Mouse (Mus musculus): Measurements from ENCODE around the gene Cbx1. TPM values are rescaled to one million over a fixed set of nuclear protein-coding genes. Genes with fewer than 3 reads are reported as not detected.
"Not testable (repeated sequence)": the region's sequence is repeated elsewhere in the genome, so short reads cannot be mapped to it uniquely, and the experiment has no call there.

Gene Cbx1
- polyA plus RNA-seq, 1 experiment from 2014 or later = 169 TPM

DNA sequence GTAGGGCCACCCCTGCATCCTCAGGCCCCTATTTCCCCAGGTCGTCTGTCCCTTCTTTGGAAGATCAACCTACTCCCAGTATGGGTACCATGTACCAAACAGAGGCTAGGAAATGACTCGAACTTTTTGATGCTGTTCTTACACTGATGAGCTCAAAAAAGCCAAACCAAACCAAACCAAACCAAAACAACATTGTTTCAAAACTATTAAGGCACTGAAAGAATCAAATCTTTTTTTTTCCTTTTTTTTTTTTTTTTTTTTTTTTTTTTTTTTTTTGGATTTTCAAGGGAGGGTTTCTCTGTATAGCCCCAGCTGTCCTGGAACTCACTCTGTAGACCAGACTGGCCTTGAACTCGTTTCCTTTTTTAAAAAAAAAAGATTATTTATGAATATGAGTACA lies 54.7 kb downstream of the Cbx1 start:
- H3K4me1 ChIP-seq = 0 out of 2 replicates have a peak, but pooled peaks cover 5% of the 10 kb centered on the region
- H3K36me3 ChIP-seq = no peaks in the 10 kb centered on the region
- no peaks in the 10 kb centered on the region for H3K27me3 ChIP-seq
- no peak overlapping the region for H3K9ac ChIP-seq
- ATAC-seq (ENCODE audit: insufficient number of reproducible peaks, insufficient read depth, low FRiP score, low TSS enrichment) = no peak
- 60% methylated on average over 3 of the region's 3 CpGs for WGBS
- H3K9me3 ChIP-seq = no peaks in the 10 kb centered on the region
- H3K4me3 ChIP-seq = no peak overlapping the region
- no peak overlapping the region for H3K27ac ChIP-seq
- no peak overlapping the region for H3K4me2 ChIP-seq (replicated peaks)

DNA sequence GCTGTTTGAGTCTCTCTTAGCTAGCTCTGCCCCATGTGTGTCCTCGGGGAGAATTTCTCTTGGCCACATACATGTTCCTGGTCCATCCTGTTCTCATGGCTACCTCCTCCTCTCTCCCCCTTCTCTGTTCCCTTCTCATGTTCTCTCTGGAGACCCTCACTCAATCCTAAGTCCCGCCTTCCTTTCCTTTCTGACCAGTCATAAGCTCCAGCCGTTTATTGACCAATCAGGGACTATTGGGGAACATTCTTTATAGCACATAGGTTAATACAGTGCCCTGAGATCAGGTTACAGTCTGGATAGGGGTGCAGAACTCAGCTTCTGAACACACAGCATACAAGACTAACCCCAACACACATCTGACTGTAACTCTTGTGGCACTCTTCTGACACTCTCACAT lies 58.3 kb downstream of the Cbx1 start:
- Histone ChIP-seq H3K4me2 (replicated peaks) (no peak overlapping the region), H3K27me3 (no peaks in the 10 kb centered on the region; the same call in 1 of the 2 replicates), H3K9ac (no peak overlapping the region), H3K9me3 (no peaks in the 10 kb centered on the region), H3K27ac (no peak overlapping the region), H3K36me3 (no peaks in the 10 kb centered on the region), H3K4me3 (no peak overlapping the region), H3K4me1 (peaks cover 13% of the 10 kb centered on the region; the same call in 1 of the 2 replicates)
- 45% methylated on average over 3 of the region's 3 CpGs for WGBS
- ATAC-seq (ENCODE audit: insufficient number of reproducible peaks, insufficient read depth, low FRiP score, low TSS enrichment) = peak; percentile 71; the same call in 1 of the 2 replicates

- H3K27ac ChIP-seq = no peak overlapping the region
Observed at GRCm38 (mm10) chr11:96848694-96849093, 59.8 kb downstream of the Cbx1 start.

GRCm38 (mm10) chr11:96849145-96849544 lies 60.2 kb downstream of the Cbx1 start:
- peaks cover 13% of the 10 kb centered on the region; the same call in 1 of the 2 replicates for H3K4me1 ChIP-seq
- ATAC-seq (ENCODE audit: insufficient number of reproducible peaks, insufficient read depth, low FRiP score, low TSS enrichment); H3K27me3 ChIP-seq; H3K9me3 ChIP-seq; H3K27ac ChIP-seq; H3K36me3 ChIP-seq: not testable (repeated sequence)
- H3K4me2 ChIP-seq (replicated peaks) = peak overlapping the region; percentile 80
- H3K9ac ChIP-seq = peak overlapping the region; percentile 86
- WGBS = 74% methylated on average over 5 of the region's 5 CpGs
- peak overlapping the region; percentile 70 for H3K4me3 ChIP-seq

More at GRCm38 (mm10) chr11:96848694-96849093, 59.8 kb downstream of the Cbx1 start:
- Histone ChIP-seq H3K9me3 (no peaks in the 10 kb centered on the region), H3K27me3 (no peaks in the 10 kb centered on the region; the same call in 1 of the 2 replicates), H3K9ac (no peak overlapping the region), H3K4me1 (peaks cover 13% of the 10 kb centered on the region; the same call in 1 of the 2 replicates), H3K4me2 (replicated peaks) (no peak overlapping the region), H3K4me3 (no peak overlapping the region), H3K36me3 (no peaks in the 10 kb centered on the region)
- ATAC-seq (ENCODE audit: insufficient number of reproducible peaks, insufficient read depth, low FRiP score, low TSS enrichment) = no peak
- 70% methylated on average over 9 of the region's 9 CpGs for WGBS

DNA sequence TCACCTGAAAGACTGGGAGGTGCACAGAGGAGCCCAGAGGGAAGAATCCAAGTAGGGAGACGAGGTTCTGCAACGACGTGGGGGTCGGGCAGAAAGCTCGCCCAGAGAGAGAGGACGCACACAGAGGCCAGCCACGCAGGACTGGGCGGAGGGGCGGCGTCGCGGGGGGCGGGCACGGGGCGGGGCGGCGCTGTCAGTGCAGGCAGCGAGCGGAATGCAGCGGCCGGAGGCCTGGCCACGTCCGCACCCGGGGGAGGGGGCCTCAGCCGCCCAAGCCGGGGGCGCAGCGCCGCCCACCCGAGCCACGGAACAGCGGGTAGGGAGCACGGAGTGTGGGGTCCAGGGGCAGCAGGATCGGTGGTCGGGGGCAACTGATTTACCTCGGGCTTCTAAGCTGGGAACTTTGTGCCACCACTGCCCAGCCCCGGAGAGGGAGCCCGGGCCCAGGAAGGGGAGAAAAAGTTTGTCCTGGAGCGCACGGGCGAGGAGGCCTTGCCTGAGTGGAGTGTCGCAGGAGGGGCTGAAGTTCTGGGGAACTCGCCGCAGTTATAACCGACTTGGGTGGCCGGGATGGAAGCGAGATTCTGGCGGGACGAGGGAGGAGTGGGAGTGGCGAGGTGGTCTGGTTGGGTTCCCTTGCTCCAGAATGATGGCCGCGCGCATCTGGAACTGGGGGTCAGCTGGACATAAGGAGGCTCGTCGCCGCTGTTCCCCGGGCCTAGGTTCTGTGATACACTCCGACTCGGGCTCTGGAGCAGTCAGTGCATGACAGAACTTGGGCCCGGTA lies 60.9 kb downstream of the Cbx1 start, which contains the start of gene Copz2:
Gene Copz2, plus strand, starts transcription at position 190 of the 787 bp plus-strand sequence.
- 2% methylated on average over 59 of the region's 60 CpGs for WGBS
- Histone ChIP-seq H3K4me3 (peak within 1 kb of the TSS; percentile 70), H3K4me1 (peaks cover 13% of the 10 kb centered on the region; the same call in 1 of the 2 replicates), H3K27ac (0 out of 2 replicates have a peak within 1 kb of the TSS, but pooled peaks have one; percentile 2), H3K9ac (peak within 1 kb of the TSS; percentile 86), H3K36me3 (no peaks in the 10 kb centered on the region), H3K27me3 (no peaks in the 10 kb centered on the region; the same call in 1 of the 2 replicates), H3K9me3 (no peaks in the 10 kb centered on the region), H3K4me2 (replicated peaks) (peak within 1 kb of the TSS; percentile 80)
- ATAC-seq (ENCODE audit: insufficient number of reproducible peaks, insufficient read depth, low FRiP score, low TSS enrichment) = peak; percentile 45

- no peak overlapping the region for H3K4me2 ChIP-seq (replicated peaks)
- H3K9me3 ChIP-seq = no peaks in the 10 kb centered on the region
- H3K27ac ChIP-seq = no peak overlapping the region
- H3K4me1 ChIP-seq = peaks cover 12% of the 10 kb centered on the region
- no peaks in the 10 kb centered on the region for H3K36me3 ChIP-seq
- no peak overlapping the region for H3K9ac ChIP-seq
- no peak for ATAC-seq (ENCODE audit: insufficient number of reproducible peaks, insufficient read depth, low FRiP score, low TSS enrichment)
- no peak overlapping the region for H3K4me3 ChIP-seq
- 80% methylated on average over 5 of the region's 5 CpGs for WGBS
- no peaks in the 10 kb centered on the region for H3K27me3 ChIP-seq
Observed at GRCm38 (mm10) chr11:96857446-96857845, 68.5 kb downstream of the Cbx1 start.

MicroRNAs within 50 kb of the gene (microRNA counts, 519-probe panel; counts per million panel counts)
- microRNA mmu-miR-152 = 5,688 counts per million, percentile 92 among the panel's probes with 10 or more counts

Small RNA genes within 50 kb of the gene (microRNA-seq; reads per million reads assigned to microRNA genes)
- 133 reads per million, percentile 55 among the genes with 10 or more reads in this experiment for gene Mir152

Other genes with a start within 250 kb of the Cbx1 start
- gene Snx11, start 11.6 kb upstream of the Cbx1 start, polyA plus RNA-seq (2016; fragmentation: Nextera tagmentation; extraction: Ambion mirVana) = 27.6 and 28.5 TPM in 2 replicates
- gene Nfe2l1, start 40.8 kb downstream of the Cbx1 start, polyA plus RNA-seq (2016; fragmentation: Nextera tagmentation; extraction: Ambion mirVana) = 72.6 and 75.8 TPM in 2 replicates
- 88.9 and 94.3 TPM in 2 replicates for gene Copz2, start 60.7 kb downstream of the Cbx1 start, polyA plus RNA-seq (2016; fragmentation: Nextera tagmentation; extraction: Ambion mirVana)
- 88.2 and 96.5 TPM in 2 replicates for gene Cdk5rap3, start 127.4 kb downstream of the Cbx1 start, polyA plus RNA-seq (2016; fragmentation: Nextera tagmentation; extraction: Ambion mirVana)
- 2.4 and 3.3 TPM in 2 replicates for gene Prr15l, start 139.0 kb downstream of the Cbx1 start, polyA plus RNA-seq (2016; fragmentation: Nextera tagmentation; extraction: Ambion mirVana)
- gene Pnpo, start 154.9 kb downstream of the Cbx1 start, polyA plus RNA-seq (2016; fragmentation: Nextera tagmentation; extraction: Ambion mirVana) = 21.5 and 22.2 TPM in 2 replicates
- 15.3 and 17.3 TPM in 2 replicates for gene Sp2, start 193.8 kb downstream of the Cbx1 start, polyA plus RNA-seq (2016; fragmentation: Nextera tagmentation; extraction: Ambion mirVana)
- 1.3 and 2.2 TPM in 2 replicates for gene Sp6, start 224.3 kb downstream of the Cbx1 start, polyA plus RNA-seq (2016; fragmentation: Nextera tagmentation; extraction: Ambion mirVana)
- 30.5 and 30.6 TPM in 2 replicates for gene Scrn2, start 240.8 kb downstream of the Cbx1 start, polyA plus RNA-seq (2016; fragmentation: Nextera tagmentation; extraction: Ambion mirVana)

All from embryonic facial prominence, embryonic 12.5 days (tissue).